Comparison of ENCODE assay signal across 8 mouse cellular contexts in genomic region chr1:86430056-86430455, GRCm38 (mm10). TPM values are rescaled to one million over a fixed set of nuclear protein-coding genes. Genes with fewer than 3 reads are reported as not detected.
DNase-seq lines count a peak whose midpoint lies in the region; ATAC-seq and TF ChIP-seq lines count a peak whose summit lies in the region.

No protein-coding gene starts in this region.

- 44% methylated on average over 2 of the region's 2 CpGs for WGBS in bone marrow, adult 2 months
- 41% methylated on average over 2 of the region's 2 CpGs for WGBS in liver, embryonic 14.5 days (ENCODE audit: insufficient replicate concordance)

- no peaks in the 10 kb centered on the region for H3K79me3 ChIP-seq in C2C12 (ENCODE audit: low read depth)

- TF ChIP-seq POLR2A in bone marrow, adult 2 months (IDR thresholded peaks at IDR 0.05; ENCODE audit: borderline replicate concordance, control insufficient read depth, low read depth, low read length): no peak
- no peak for TF ChIP-seq POLR2A in embryonic fibroblast, embryonic 13.5 days (IDR thresholded peaks at IDR 0.05; ENCODE audit: low read depth, low read length)

- H3K9ac ChIP-seq in liver, embryonic 14.5 days (replicated peaks): no peak overlapping the region

- no peaks in the 10 kb centered on the region for H3K9me3 ChIP-seq in liver, embryonic 14.5 days (ENCODE audit: control insufficient read depth, low read length)

- ATAC-seq in liver, embryonic 14.5 days (ENCODE audit: insufficient read depth): no peak

- peak; percentile 33 for TF ChIP-seq CTCF in C2C12 (IDR thresholded peaks at IDR 0.05; ENCODE audit: control insufficient read depth, insufficient read depth, insufficient read length)
- peak; percentile 81 for TF ChIP-seq CTCF in bone marrow, adult 2 months (IDR thresholded peaks at IDR 0.05; ENCODE audit: control insufficient read depth, insufficient read depth, low read length)
- TF ChIP-seq CTCF in embryonic fibroblast, embryonic 13.5 days (IDR thresholded peaks at IDR 0.05; ENCODE audit: borderline replicate concordance, insufficient read depth, low read length): peak; percentile 68; the same call in 1 of the 2 replicates
- TF ChIP-seq CTCF in liver, embryonic 14.5 days (IDR thresholded peaks at IDR 0.05; ENCODE audit: low read depth): peak; percentile 92

- H3K27ac ChIP-seq in bone marrow, adult 2 months (ENCODE audit: control insufficient read depth, insufficient read depth, low read depth, low read length, poor library complexity): no peak overlapping the region
- H3K27ac ChIP-seq in embryonic fibroblast, embryonic 13.5 days (ENCODE audit: insufficient read depth, low read length): no peak overlapping the region
- H3K27ac ChIP-seq in liver, embryonic 14.5 days: no peak overlapping the region

- DNase-seq in 3T3-L1 (ENCODE audit: low read depth, low spot score): peak; percentile 93
- DNase-seq in kidney, adult 9 months: peak; percentile 81
- DNase-seq in liver, embryonic 14.5 days (ENCODE audit: low read depth in 3 of 3, low spot score in 3 of 3): peak in 2 of 3 experiments; percentile 61 to 71
- peak; percentile 88 to 91 for DNase-seq in right cerebral cortex, postnatal 10 days (ENCODE audit: low spot score in 2 of 2)
- DNase-seq in urinary bladder, adult 2 months (ENCODE audit: low spot score): no peak

- peaks cover 4% of the 10 kb centered on the region; the same call in 1 of the 2 replicates for H3K4me1 ChIP-seq in bone marrow, adult 2 months (ENCODE audit: control insufficient read depth, insufficient read depth, low read length)
- H3K4me1 ChIP-seq in embryonic fibroblast, embryonic 13.5 days (ENCODE audit: control insufficient read depth, insufficient read depth, low read length): no peaks in the 10 kb centered on the region
- H3K4me1 ChIP-seq in liver, embryonic 14.5 days (replicated peaks; ENCODE audit: control insufficient read depth in 2 of 2, insufficient read depth in 2 of 2, low read length in 1 of 2): peaks cover 15 to 17% of the 10 kb centered on the region in 2 experiments

- H3K4me3 ChIP-seq in C2C12 (ENCODE audit: insufficient read depth, poor library complexity, severe bottlenecking): no peak overlapping the region
- no peak overlapping the region for H3K4me3 ChIP-seq in bone marrow, adult 2 months (replicated peaks; ENCODE audit: control insufficient read depth, low read depth, low read length)
- no peak overlapping the region for H3K4me3 ChIP-seq in embryonic fibroblast, embryonic 13.5 days (ENCODE audit: insufficient read depth, low read length)
- H3K4me3 ChIP-seq in liver, embryonic 14.5 days (ENCODE audit: insufficient read depth in 1 of 2, low read depth in 2 of 2, low read length in 2 of 2): no peak overlapping the region

- TF ChIP-seq EP300 in liver, embryonic 14.5 days (IDR thresholded peaks at IDR 0.05; ENCODE audit: low read depth): no peak

- H3K27me3 ChIP-seq in C2C12 (ENCODE audit: control insufficient read depth, insufficient read depth, insufficient read length): no peaks in the 10 kb centered on the region
- H3K27me3 ChIP-seq in liver, embryonic 14.5 days (ENCODE audit: control insufficient read depth, insufficient read depth, low read length): no peaks in the 10 kb centered on the region

- peaks cover 4% of the 10 kb centered on the region for H3K79me2 ChIP-seq in C2C12 (ENCODE audit: control insufficient read depth, insufficient read depth)

- no peak overlapping the region for H3K4me2 ChIP-seq in liver, embryonic 14.5 days (ENCODE audit: low read depth)

- H3K36me3 ChIP-seq in C2C12 (ENCODE audit: control insufficient read depth, insufficient read depth): no peaks in the 10 kb centered on the region
- no peaks in the 10 kb centered on the region for H3K36me3 ChIP-seq in liver, embryonic 14.5 days (replicated peaks; ENCODE audit: control insufficient read depth, insufficient read depth, low read depth)

- H3ac ChIP-seq in C2C12 (ENCODE audit: control insufficient read depth, insufficient read length, low read depth): no peak overlapping the region

TF ChIP-seq in C2C12, 6 proteins besides CTCF, POLR2A, EP300 and RAD21:
- TF ChIP-seq FOSL1 (IDR thresholded peaks at IDR 0.05; ENCODE audit: insufficient read depth, low read length, poor library complexity, severe bottlenecking) (no peak), MYOG (IDR thresholded peaks at IDR 0.05; ENCODE audit: control insufficient read depth, extremely low read depth, insufficient read length) (no peak), CEBPB (IDR thresholded peaks at IDR 0.05; ENCODE audit: low read depth) (no peak), MYOD1 (IDR thresholded peaks at IDR 0.05; ENCODE audit: control insufficient read depth, insufficient read length, low read depth) (no peak)

RNA-seq across cellular contexts. Expression of gene Tex44, which starts 3.9 kb away (rescaled TPM):
- polyA plus RNA-seq in C2C12 (2012; fragmentation: generic; extraction: Trizol): not detected
- polyA plus RNA-seq in bone marrow, adult 2 months (2011; ENCODE audit: insufficient read depth, insufficient read length, low replicate concordance, missing spikeins): not detected in 2 replicates
- polyA plus RNA-seq in embryonic fibroblast, embryonic 13.5 days (2011; ENCODE audit: insufficient read length, low read depth, missing spikeins): not detected in 2 replicates
- polyA plus RNA-seq in liver, embryonic 14.5 days (2012; rRNA removed): not detected in 2 replicates
- not detected in 2 replicates for polyA plus RNA-seq in liver, embryonic 14.5 days (2014; fragmentation: Nextera tagmentation; extraction: Ambion mirVana)
- polyA plus RNA-seq in urinary bladder, adult 2 months (2012; rRNA removed): not detected in 2 replicates

RNA-seq across cellular contexts. Expression of gene Nmur1, which starts 4.0 kb away (rescaled TPM):
- polyA plus RNA-seq in C2C12 (2012; fragmentation: generic; extraction: Trizol): 0.02 TPM
- polyA plus RNA-seq in bone marrow, adult 2 months (2011; ENCODE audit: insufficient read depth, insufficient read length, low replicate concordance, missing spikeins): not detected in 2 replicates
- polyA plus RNA-seq in embryonic fibroblast, embryonic 13.5 days (2011; ENCODE audit: insufficient read length, low read depth, missing spikeins): not detected in 2 replicates
- not detected in 2 replicates for polyA plus RNA-seq in liver, embryonic 14.5 days (2012; rRNA removed)
- polyA plus RNA-seq in liver, embryonic 14.5 days (2014; fragmentation: Nextera tagmentation; extraction: Ambion mirVana): not detected in 2 replicates
- polyA plus RNA-seq in urinary bladder, adult 2 months (2012; rRNA removed): 0.21 and 0.43 TPM in 2 replicates

Comparison
In these comparisons a context has a peak if more than half of its experiments do, and no peak if none do; other contexts are left out.
1. CTCF ChIP-seq: peak in every context shown above with its lines; median percentile 92 in liver, embryonic 14.5 days; 81 in bone marrow, adult 2 months; 68 in embryonic fibroblast, embryonic 13.5 days; 33 in C2C12.